Mouse (Mus musculus) brown adipose tissue, adult 24 weeks (tissue): Measurements from ENCODE around the gene Cdc42. TPM values are rescaled to one million over a fixed set of nuclear protein-coding genes. Genes with fewer than 3 reads are reported as not detected.

Source experiments
- H3K27ac ChIP-seq: fragments of 200-500 bp; replicated peaks from 2 replicates; pipeline ENCODE4 v1.5.1; 2012; ENCODE audit warnings: low read depth, mild to moderate bottlenecking, low read length
- H3K4me1 ChIP-seq: fragments of 200-500 bp; 2 replicates; pipeline ENCODE4 v1.6.1; 2012; ENCODE audit warnings: low read length, mixed read lengths; ENCODE audit not compliant: control insufficient read depth, insufficient read depth, insufficient read length
- H3K4me3 ChIP-seq: fragments of 200-500 bp; 2 replicates; pipeline ENCODE4 v1.5.1; 2012; ENCODE audit warnings: low read depth, mild to moderate bottlenecking, low read length, moderate library complexity; ENCODE audit not compliant: insufficient read depth
- polyA plus RNA-seq: library from polyadenylated mRNA; stranded (reverse); fragments of >200 nt; gene quantifications from 2 replicates; pipeline ENCODE4 v1.2.4, GENCODE M21; 2012; ENCODE audit not compliant: missing spikeins, insufficient read depth, insufficient read length

Gene Cdc42
- 352 and 400 TPM in 2 replicates for polyA plus RNA-seq

DNA sequence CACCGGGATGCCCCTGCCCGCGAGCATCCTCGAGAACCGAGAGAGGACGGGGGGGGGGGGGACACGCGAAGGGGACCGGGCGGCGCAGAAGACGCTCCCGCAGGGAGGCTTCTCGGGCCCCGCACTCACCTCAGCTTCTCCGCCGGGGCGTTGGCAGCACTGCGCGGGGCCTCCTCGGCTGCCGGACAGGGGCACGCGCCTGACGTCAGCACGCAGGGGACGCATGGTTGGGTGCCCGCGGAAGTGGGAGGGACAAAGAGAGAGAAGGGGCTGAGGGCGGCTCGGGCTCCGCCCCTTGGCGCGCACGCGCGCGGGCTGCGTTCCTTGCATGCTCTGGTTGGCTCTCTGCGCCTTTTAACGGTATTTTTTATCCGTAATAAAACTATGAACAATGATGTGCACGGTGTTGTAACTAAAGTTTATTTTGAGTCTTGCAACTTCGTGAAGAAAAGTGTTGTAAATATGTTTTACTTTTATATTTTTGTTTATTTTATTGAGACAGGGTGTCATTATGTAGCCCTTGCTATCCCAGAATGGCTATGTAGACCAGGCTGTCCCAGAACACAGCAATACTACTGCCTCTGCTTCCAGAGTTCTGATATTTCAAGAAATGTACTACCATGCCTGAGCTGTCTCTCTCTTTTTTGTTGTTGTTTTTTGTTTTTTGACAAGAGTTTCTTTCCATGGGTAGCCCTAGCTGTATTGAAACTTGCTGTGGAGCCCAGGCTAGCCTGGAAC lies at the start of gene Cdc42:
Cdc42 (minus strand) TSS at position 204 of the 738 bp plus-strand sequence.
- Histone ChIP-seq H3K4me3 (peak within 1 kb of the TSS; percentile 79), H3K27ac (peak within 1 kb of the TSS; percentile 84), H3K4me1 (peaks cover 4% of the 10 kb centered on the region)

DNA sequence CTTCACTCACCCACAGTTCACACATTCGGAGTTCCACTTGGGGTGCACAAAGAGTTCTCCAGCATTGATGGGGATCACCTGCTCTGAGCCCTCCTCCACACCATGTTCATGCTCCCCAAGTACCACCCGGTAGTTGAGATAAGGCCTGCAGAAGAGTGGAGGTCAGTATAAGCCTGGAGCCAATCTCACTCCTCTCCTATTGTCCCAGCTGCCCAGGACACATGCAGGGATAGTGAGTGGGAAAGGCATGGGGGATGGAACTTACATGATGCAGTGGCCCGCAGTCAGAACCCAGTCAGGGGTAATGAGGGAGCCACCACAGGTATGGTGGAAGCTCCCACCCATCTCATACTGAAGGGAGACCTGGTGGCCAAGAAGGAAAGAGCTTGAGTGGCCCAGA lies 48.1 kb upstream of the Cdc42 start:
- no peak overlapping the region for H3K4me3 ChIP-seq
- no peak overlapping the region for H3K27ac ChIP-seq
- no peaks in the 10 kb centered on the region for H3K4me1 ChIP-seq

DNA sequence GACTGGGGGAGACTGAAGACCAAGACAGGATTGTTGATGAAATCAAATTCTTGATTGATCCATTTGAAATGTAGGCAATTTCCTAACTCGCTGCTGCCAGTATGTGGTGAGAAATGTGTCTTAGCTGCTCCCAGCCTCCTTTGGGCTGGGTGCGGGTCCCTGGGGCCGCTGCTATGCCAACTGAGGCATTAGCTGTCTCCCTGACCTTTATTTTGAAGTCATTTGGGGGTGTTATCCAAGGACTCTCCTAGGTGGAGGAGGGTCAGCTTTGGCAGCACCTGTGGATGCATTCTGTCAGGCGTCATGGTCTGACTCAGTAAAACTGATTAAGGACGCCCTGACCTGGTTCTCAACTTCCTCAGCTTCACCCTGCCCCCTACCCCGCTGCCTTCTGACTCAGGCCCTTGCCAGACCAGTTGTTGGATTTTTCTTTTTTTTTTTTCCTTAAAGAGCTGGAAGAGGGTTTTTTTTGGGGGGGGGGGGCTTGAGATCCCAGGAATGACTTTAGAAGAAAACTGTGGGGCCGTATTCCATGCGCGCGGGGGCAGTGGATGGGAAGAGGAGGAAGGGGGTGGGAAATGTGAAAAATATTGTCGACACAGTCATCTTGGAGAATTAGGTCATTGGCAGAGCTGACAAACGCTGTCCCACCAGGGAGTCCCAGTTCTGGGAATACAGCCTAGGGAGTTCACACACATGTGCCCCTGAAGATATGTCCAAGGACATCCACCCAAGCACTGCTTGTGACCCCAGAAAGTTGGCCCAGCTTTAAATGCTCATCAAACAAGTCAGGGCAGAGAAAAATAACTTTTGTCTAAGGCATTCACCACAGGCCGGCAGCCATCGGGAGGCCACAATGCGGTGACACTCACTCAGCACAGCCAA lies 39.4 kb upstream of the Cdc42 start:
- no peak overlapping the region for H3K4me3 ChIP-seq
- H3K4me1 ChIP-seq: peaks cover 12% of the 10 kb centered on the region
- peak overlapping the region; percentile 88 for H3K27ac ChIP-seq

DNA sequence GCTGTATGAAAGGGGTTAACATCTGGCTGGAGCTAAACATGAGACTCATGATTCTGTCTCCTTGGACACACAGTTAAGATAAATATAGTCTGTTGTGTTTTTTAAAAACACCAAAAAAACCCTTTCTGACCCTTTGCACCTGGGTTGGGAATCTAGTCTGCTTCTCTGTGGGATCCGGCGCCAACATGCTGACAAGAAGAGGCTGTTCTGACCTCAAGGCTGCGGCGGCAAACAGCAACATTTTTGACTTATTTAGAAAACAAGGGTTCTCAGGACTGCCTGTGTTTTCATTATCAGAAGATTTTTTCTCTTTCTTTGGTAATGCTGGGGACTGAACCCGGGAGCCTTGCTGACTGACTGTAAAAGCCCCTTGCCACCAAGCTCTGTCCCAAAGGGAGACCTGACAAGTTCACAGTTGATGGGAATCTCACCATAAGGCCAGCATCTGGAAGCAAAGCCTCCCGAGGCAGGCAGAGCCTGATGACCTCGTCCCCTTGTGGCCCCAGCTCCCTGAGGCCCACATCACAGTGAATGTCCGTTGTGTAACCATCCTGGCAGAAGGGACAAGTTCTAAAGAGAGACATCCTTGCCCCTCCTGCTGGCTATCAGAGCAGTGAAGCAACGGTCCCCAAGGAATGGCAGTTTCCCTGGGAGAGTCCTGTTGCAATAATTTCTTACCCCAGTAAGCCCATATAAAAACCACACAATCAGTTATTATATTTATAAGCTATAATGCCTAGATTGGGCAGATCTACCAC lies 36.0 kb upstream of the Cdc42 start:
- no peak overlapping the region for H3K4me3 ChIP-seq
- peaks cover 10% of the 10 kb centered on the region for H3K4me1 ChIP-seq
- H3K27ac ChIP-seq: peak overlapping the region; percentile 75

- peaks cover 10% of the 10 kb centered on the region for H3K4me1 ChIP-seq
- no peak overlapping the region for H3K4me3 ChIP-seq
- H3K27ac ChIP-seq: peak overlapping the region; percentile 66
Measured at GRCm38 (mm10) chr4:137392874-137393273, 35.4 kb upstream of the Cdc42 start.

DNA sequence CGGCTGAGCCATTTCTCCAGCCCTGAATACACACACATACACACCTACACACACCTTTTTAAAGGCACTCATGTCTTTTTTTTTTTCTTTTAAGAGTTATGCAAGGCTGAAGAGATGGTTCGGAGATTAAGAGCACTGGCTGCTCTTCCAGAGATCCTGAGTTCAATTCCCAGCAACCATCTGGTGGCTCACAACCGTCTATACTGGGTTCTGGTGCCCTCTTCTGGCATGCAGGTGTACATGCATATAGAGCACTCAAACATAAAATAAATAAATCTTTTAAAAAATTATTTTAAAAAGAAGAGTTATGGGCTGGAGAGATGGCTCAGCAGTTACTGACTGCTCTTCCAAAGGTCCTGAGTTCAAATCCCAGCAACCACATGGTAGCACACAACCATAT lies 33.8 kb upstream of the Cdc42 start:
- Histone ChIP-seq H3K27ac (no peak overlapping the region), H3K4me1 (peaks cover 10% of the 10 kb centered on the region), H3K4me3 (no peak overlapping the region)

- no peak overlapping the region for H3K27ac ChIP-seq
- no peak overlapping the region for H3K4me3 ChIP-seq
- peaks cover 10% of the 10 kb centered on the region for H3K4me1 ChIP-seq
Measured at GRCm38 (mm10) chr4:137390196-137390595, 32.7 kb upstream of the Cdc42 start.

DNA sequence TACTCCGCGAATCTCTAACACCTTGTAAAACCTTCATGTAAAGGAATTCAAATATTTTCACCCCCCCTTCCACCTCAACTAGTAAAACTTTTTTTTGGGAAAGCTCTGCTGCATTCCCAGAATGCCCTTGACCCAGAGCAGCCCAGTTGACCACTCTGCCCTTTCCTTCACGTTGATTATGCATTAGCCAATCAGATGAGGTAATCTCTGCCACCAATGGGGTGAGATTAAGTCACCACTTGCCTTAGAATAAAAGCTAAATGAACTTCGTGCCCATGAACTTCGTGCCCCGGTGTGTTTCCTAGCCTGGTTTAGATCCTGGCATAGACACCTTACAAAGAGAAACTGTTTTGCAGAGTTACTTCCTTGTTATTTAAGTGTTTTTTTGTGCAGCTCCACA lies 31.5 kb upstream of the Cdc42 start:
- H3K4me1 ChIP-seq: peaks cover 6% of the 10 kb centered on the region
- H3K4me3 ChIP-seq: peak overlapping the region; percentile 87
- peak overlapping the region; percentile 100 for H3K27ac ChIP-seq

DNA sequence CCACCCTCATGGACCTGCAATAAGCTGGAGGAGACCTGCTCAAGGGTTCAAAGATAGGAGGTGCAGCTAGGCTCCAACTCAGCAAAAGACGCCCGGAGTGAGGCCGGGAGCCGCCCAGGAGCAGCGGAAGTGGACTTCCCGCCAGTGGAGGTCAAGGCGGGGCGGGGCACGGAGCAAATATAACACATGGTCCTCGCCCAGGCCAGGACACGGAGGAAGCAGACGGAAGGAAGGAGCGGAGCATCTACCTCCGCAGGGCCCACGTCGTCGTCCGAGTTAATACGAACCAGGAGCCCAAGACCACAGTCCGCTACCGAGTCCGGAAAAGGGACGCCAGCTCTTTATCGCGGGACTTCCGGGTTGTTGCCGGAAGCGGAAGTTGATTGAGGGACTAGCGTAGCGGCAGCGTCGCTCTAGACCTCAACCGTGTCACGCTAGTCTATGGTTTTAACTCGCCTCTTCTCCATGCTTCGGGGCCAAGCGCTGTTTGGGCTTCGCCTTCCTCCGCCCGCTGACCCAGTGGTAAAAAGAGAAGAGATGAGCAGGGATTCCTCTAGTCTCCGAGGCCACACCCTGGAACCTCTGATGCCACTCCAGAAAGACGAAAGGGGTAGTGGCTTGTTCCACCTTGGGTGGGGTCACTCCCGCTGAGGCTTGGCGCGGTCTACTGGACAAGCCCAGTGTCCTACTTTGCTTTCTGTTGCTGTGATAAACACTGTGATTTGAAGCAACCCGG lies 30.7 kb upstream of the Cdc42 start:
- Histone ChIP-seq H3K4me3 (peak overlapping the region; percentile 87), H3K27ac (peak overlapping the region; percentile 100)

DNA sequence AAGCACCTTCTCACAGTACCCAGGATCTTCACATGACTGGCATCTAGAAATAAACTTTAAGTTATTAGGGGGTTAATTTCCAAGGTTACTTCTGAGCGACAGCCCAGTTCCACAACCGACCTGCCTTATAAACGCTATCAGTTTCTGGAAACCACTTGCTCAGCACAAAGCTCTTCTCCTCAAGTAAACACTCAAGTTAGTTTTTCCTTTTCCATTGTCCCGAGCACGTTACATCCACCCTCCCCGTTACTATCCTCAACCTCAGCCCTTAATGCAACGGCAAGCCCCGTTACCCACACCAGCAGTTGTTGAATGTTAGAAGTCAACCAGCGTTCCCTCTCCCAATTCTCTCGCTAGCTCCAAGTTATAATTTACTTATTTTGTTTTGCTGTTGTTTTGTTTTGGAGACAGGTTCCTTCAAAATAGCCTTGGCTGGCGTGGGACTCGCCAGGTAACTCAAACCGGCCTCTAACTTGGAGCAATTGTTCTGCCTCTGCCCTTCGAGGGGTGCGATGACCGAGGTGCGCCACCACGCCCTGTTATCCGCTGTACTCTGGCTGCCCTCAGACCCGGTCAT lies 30.1 kb upstream of the Cdc42 start:
- no peaks in the 10 kb centered on the region for H3K4me1 ChIP-seq
- peak overlapping the region; percentile 87 for H3K4me3 ChIP-seq
- peak overlapping the region; percentile 100 for H3K27ac ChIP-seq

More for the DNA sequence above, 30.7 kb upstream of the Cdc42 start:
- peaks cover 5% of the 10 kb centered on the region for H3K4me1 ChIP-seq

GRCm38 (mm10) chr4:137380702-137381605 lies 23.4 kb upstream of the Cdc42 start:
- no peak overlapping the region for H3K4me3 ChIP-seq
- H3K27ac ChIP-seq: no peak overlapping the region

GRCm38 (mm10) chr4:137379713-137380255 lies 22.3 kb upstream of the Cdc42 start:
- H3K4me1 ChIP-seq: no peaks in the 10 kb centered on the region
- no peak overlapping the region for H3K27ac ChIP-seq
- no peak overlapping the region for H3K4me3 ChIP-seq

More at GRCm38 (mm10) chr4:137380702-137381605, 23.4 kb upstream of the Cdc42 start:
- H3K4me1 ChIP-seq: no peaks in the 10 kb centered on the region

DNA sequence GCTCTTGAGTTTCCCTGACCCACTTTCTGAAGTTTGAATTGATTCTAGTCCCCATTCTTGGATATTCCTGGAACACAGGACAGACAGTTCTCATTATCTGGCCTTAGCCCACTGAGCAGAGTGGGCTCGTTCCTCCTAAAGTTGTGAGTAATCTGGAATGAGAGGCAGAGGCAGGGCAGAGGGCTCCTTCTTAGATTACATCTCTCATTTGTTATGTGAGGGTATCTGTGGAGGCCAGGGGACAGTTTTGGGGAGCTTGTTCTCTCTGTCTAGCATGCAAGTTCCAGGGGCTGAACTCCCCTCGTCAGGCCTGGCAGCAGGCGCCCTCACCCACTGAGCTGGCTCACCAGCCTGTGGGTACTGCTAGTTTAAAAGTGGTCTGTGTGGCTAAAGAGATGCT lies 21.6 kb upstream of the Cdc42 start:
- H3K27ac ChIP-seq: no peak overlapping the region
- no peak overlapping the region for H3K4me3 ChIP-seq
- peaks cover 2% of the 10 kb centered on the region; the same call in 1 of the 2 replicates for H3K4me1 ChIP-seq
